Comparison of ENCODE assay signal across 25 mouse cellular contexts in genomic region chr9:110888935-110889334, GRCm38 (mm10). TPM values are rescaled to one million over a fixed set of nuclear protein-coding genes. Genes with fewer than 3 reads are reported as not detected.
"Had no signal": no experiment of that assay in that cellular context is flagged by ENCODE, and none has a peak within 500 bp of the region (broad histone marks: within the 10 kb centered on the region; RNA-seq: fewer than 3 reads in every experiment).

No protein-coding gene starts in this region.

- ATAC-seq: lung, postnatal 0 days; midbrain, embryonic 13.5 days; midbrain, embryonic 15.5 days had no signal

- H3K4me3 ChIP-seq: lung, embryonic 15.5 days; megakaryocyte, embryonic 14.5 days; midbrain, embryonic 13.5 days; midbrain, embryonic 15.5 days; neural tube, embryonic 12.5 days; stomach, embryonic 15.5 days had no signal

- H3K9me3 ChIP-seq: lung, embryonic 15.5 days; megakaryocyte, embryonic 14.5 days; midbrain, embryonic 13.5 days; midbrain, embryonic 15.5 days; neural tube, embryonic 12.5 days; stomach, embryonic 15.5 days had no signal

- DNase-seq: liver, postnatal 0 days; lung, adult 2 months; lung, postnatal 14 days; lung, postnatal 36 days; right cerebral cortex, postnatal 14 days; thymus, postnatal 14 days had no signal

- H3K9ac ChIP-seq: liver, postnatal 0 days; lung, embryonic 15.5 days; midbrain, embryonic 13.5 days; midbrain, embryonic 15.5 days; neural tube, embryonic 12.5 days; stomach, embryonic 15.5 days had no signal

- H3K27ac ChIP-seq: lung, embryonic 15.5 days; macrophage; midbrain, embryonic 13.5 days; midbrain, embryonic 15.5 days; neural tube, embryonic 12.5 days; stomach, embryonic 15.5 days; stomach, postnatal 0 days had no signal

- H3K4me2 ChIP-seq: lung, embryonic 15.5 days; midbrain, embryonic 11.5 days; midbrain, embryonic 13.5 days; midbrain, embryonic 15.5 days; neural tube, embryonic 12.5 days; stomach, embryonic 15.5 days had no signal

- H3K27me3 ChIP-seq: lung, embryonic 15.5 days; neural tube, embryonic 12.5 days; stomach, embryonic 15.5 days had no signal

- H3K36me3 ChIP-seq: lung, embryonic 15.5 days; midbrain, embryonic 13.5 days; midbrain, embryonic 15.5 days; neural tube, embryonic 12.5 days; stomach, embryonic 15.5 days had no signal

- H3K4me1 ChIP-seq: midbrain, embryonic 15.5 days; neural tube, embryonic 12.5 days had no signal

RNA-seq across cellular contexts. Expression of gene Tmie, which starts 9.0 kb away (rescaled TPM):
- total RNA-seq: megakaryocyte progenitor cell, adult 5-6 weeks; monocyte, adult 5-6 weeks had no signal

RNA-seq across cellular contexts. Expression of gene Fam240a, which starts 27.7 kb away (rescaled TPM):
- total RNA-seq: megakaryocyte progenitor cell, adult 5-6 weeks; midbrain, postnatal 0 days; monocyte, adult 5-6 weeks had no signal
- polyA plus RNA-seq: liver, postnatal 0 days; lung, adult 2 months; lung, embryonic 15.5 days; lung, postnatal 0 days; macrophage; midbrain, embryonic 11.5 days; midbrain, embryonic 13.5 days; midbrain, embryonic 15.5 days; midbrain, postnatal 0 days; neural tube, embryonic 12.5 days; neural tube, embryonic 14.5 days; stomach, embryonic 15.5 days; stomach, postnatal 0 days; testis, adult 2 months; urinary bladder, adult 2 months had no signal

RNA-seq across cellular contexts. Expression of gene Prss50, which starts 31.2 kb away (rescaled TPM):
- total RNA-seq: monocyte, adult 5-6 weeks; neutrophil, adult 5-6 weeks had no signal
- polyA plus RNA-seq: lung, adult 2 months; lung, embryonic 15.5 days; macrophage; midbrain, embryonic 15.5 days; urinary bladder, adult 2 months had no signal

RNA-seq across cellular contexts. Expression of gene Prss46, which starts 44.6 kb away (rescaled TPM):
- total RNA-seq: megakaryocyte progenitor cell, adult 5-6 weeks; midbrain, postnatal 0 days; monocyte, adult 5-6 weeks; neutrophil, adult 5-6 weeks had no signal
- polyA plus RNA-seq: liver, postnatal 0 days; lung, adult 2 months; lung, embryonic 15.5 days; lung, postnatal 0 days; midbrain, embryonic 13.5 days; midbrain, embryonic 15.5 days; neural tube, embryonic 12.5 days; neural tube, embryonic 14.5 days; spleen, adult 2 months; stomach, embryonic 15.5 days; stomach, postnatal 0 days; thymus, postnatal 0 days; urinary bladder, adult 2 months had no signal
